Mouse (Mus musculus): Measurements from ENCODE around the gene Pacsin1. TPM values are rescaled to one million over a fixed set of nuclear protein-coding genes. Genes with fewer than 3 reads are reported as not detected.

Pacsin1 gene
- polyA plus RNA-seq, 1 experiment from 2014 or later = 3.4 TPM

GRCm38 (mm10) chr17:27760169-27760568, 104.9 kb downstream of the Pacsin1 start:
- Histone ChIP-seq H3K9me3 (peaks cover 7% of the 10 kb centered on the region; the same call in 1 of the 2 replicates), H3K4me1 (replicated peaks) (peaks cover 55% of the 10 kb centered on the region), H3K36me3 (peaks cover 22% of the 10 kb centered on the region), H3K27ac (no peak overlapping the region), H3K27me3 (ENCODE audit: insufficient read depth, poor library complexity, severe bottlenecking) (no peaks in the 10 kb centered on the region), H3K4me3 (no peak overlapping the region)
- 81% methylated on average over 6 of the region's 6 CpGs for WGBS
- DNase-seq (ENCODE audit: low spot score) = no peak

Other genes starting within 250 kb of the Pacsin1 start
- gene Grm4, start 134.1 kb upstream of the Pacsin1 start, polyA plus RNA-seq (2016; fragmentation: Nextera tagmentation; extraction: Ambion mirVana) = 2.2 and 4.2 TPM in 2 replicates
- 541 and 748 TPM in 2 replicates for gene Hmga1, start 99.0 kb upstream of the Pacsin1 start, polyA plus RNA-seq (2016; fragmentation: Nextera tagmentation; extraction: Ambion mirVana)
- gene AI413582, start 89.8 kb upstream of the Pacsin1 start, polyA plus RNA-seq (2016; fragmentation: Nextera tagmentation; extraction: Ambion mirVana) = 19.1 and 23.9 TPM in 2 replicates
- gene Nudt3, start 32.0 kb upstream of the Pacsin1 start, polyA plus RNA-seq (2016; fragmentation: Nextera tagmentation; extraction: Ambion mirVana) = 90.6 and 145 TPM in 2 replicates
- 0.86 TPM in 1 of 2 replicates, not detected in the other for gene RPS10-NUDT3, start 20.3 kb upstream of the Pacsin1 start, polyA plus RNA-seq (2016; fragmentation: Nextera tagmentation; extraction: Ambion mirVana)
- gene Rps10, start 18.8 kb upstream of the Pacsin1 start, polyA plus RNA-seq (2016; fragmentation: Nextera tagmentation; extraction: Ambion mirVana) = 827 and 832 TPM in 2 replicates
- gene Spdef, start 73.4 kb downstream of the Pacsin1 start, polyA plus RNA-seq (2016; fragmentation: Nextera tagmentation; extraction: Ambion mirVana) = 0.13 and 0.31 TPM in 2 replicates
- 10.7 and 13.0 TPM in 2 replicates for gene D17Wsu92e, start 165.1 kb downstream of the Pacsin1 start, polyA plus RNA-seq (2016; fragmentation: Nextera tagmentation; extraction: Ambion mirVana)
- gene Snrpc, start 182.6 kb downstream of the Pacsin1 start, polyA plus RNA-seq (2016; fragmentation: Nextera tagmentation; extraction: Ambion mirVana) = 419 and 433 TPM in 2 replicates
- 6.9 and 7.7 TPM in 2 replicates for gene Uhrf1bp1, start 200.9 kb downstream of the Pacsin1 start, polyA plus RNA-seq (2016; fragmentation: Nextera tagmentation; extraction: Ambion mirVana)

Measured in hindbrain, embryonic 10.5 days (tissue).